Mouse (Mus musculus) embryo, embryonic 9.5 days (tissue): ENCODE data around the gene Slc22a23.
A peak's percentile ranks its signal among the peaks of the same experiment; 100 is the strongest.

Source experiments
- DNase-seq: peaks from one replicate; pipeline ENCODE4 v3.0.0-alpha.2; 2017; ENCODE audit errors: extremely low spot score

Slc22a23 gene

DNA sequence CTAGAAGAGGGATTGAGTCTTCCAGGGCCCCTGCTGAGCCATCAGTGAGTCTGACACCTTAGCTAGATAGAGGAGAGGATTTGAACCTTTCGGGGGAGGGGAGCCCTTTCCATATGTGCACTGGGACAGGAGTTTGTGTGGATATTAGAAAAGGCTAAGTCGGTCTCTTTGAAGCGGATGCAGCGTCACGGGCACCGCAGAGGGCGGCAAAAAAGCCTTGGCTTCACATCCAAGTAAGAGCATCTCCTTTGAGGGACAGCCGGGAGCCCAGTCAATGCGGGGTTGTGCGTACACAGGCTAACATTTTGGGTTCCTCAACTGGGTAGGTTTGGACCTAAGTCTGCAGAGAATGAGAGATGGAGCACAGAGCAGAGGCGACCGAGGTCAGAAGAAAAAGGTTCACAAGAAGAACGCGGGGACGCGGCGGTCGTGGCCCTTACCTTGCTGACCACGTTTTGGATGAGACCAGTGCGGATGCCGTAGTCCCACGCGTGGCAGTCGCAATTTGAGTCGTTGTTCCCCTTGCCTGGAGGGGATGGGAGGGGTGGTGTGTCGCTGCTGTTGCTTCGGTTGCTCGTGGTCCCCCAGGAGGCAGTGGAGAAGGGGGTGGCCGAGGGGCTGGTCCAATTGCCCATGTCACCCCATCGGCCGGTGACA is 1.1 kb downstream of the Slc22a23 start:
- peak; percentile 55 for DNase-seq

- no peak for DNase-seq
Measured at GRCm38 (mm10) chr13:34342286-34342890, 2.6 kb downstream of the Slc22a23 start.

GRCm38 (mm10) chr13:34336895-34337294 is 8.1 kb downstream of the Slc22a23 start:
- DNase-seq = no peak

- no peak for DNase-seq
Measured at GRCm38 (mm10) chr13:34334847-34335246, 10.1 kb downstream of the Slc22a23 start.

DNA sequence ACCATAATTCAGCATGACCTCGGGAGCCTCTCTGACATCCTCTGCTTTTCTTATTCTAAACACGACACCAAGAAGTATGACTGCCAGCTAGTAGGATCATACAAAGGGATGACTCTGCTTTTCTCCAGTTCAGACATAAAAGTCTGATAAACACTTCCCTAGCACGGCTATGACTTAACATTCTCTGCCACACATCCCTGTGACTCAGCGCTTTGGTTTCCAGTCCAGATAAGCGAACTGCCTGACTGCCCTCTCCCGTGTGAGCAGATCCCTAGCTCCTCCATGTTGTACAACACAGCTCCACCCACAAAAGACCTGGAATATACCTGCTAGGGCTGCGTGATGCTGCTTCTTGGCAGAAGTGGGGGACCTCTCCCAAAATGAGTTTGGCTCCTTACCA is 12.2 kb downstream of the Slc22a23 start:
- DNase-seq = no peak

DNA sequence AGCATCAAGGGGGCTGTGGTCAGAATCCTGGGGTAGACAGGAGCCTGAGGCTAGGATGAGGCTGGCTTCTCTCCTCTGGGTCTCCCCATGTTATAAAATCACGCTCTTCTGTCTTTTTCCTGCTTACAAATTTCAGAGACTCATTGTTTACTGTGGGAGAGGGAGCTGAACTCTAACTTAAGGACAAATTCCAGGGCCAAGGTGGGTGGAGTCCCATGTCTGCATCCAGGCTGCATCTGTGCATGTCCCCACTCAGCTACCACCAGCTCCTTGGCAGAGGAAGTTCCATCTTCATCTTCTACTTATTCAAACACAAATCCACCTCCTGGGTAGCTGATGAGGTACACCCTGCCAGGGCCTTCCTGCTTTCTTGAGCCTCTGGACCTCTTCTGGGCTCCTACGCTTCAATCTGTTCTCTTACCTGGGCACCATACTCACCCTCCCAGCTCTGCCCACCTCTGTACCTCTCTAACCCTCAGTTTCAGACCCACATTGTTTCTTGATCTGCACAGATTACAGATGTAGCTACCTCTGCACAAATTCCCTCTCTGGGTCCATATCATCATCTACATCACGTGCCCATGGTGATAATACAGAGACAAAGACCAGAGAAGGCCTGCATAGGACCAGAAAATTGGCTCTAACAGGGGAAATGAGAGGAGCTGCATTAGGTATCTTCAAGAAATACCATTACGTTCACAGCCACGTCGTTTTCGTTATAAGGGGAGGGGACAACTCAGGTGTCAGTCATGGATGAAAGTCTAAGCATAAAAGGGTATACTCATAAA is 13.4 kb downstream of the Slc22a23 start:
- DNase-seq = no peak

GRCm38 (mm10) chr13:34329589-34329988 is 15.4 kb downstream of the Slc22a23 start:
- no peak for DNase-seq

DNA sequence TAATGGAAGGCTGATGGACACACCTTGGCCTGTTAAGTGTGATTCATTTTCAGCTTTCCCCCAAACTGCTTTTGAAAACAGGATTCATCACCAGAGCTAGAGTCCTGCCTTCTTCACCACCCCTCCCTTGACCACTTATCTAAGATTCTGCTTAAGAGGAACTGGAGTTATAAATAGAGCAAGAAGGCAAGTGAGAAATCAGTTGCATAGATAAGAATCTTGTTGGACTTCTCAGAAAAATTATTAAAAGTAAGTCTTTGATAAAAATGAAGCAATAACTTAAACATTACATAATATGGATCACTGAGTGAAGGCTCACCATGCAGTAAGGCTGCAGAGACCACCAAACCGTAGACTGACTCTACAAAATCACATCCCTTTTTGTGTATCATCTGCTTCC is 18.0 kb downstream of the Slc22a23 start:
- no peak for DNase-seq

GRCm38 (mm10) chr13:34323361-34323760 is 21.6 kb downstream of the Slc22a23 start:
- DNase-seq = no peak

GRCm38 (mm10) chr13:34320482-34320881 is 24.5 kb downstream of the Slc22a23 start:
- no peak for DNase-seq

DNA sequence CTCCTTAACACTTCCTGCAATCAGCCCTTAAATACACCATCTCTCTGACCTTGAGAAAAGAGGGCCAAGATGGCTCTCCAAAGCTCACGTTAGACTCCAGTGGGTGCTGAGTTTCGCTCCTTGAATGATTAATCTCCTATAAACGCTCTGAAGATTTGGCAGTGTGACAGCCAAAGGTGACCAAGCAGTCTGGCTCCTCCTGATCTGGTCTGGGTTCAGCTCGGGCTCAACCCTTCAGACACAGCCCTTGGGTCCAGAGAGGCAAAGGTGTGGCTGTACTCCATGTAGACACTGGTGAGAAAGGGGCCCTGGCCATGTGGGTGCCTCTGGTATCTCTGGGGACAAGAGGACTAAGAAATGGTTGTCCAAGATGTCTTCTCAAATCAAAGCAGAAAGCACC is 27.9 kb downstream of the Slc22a23 start:
- DNase-seq = no peak

DNA sequence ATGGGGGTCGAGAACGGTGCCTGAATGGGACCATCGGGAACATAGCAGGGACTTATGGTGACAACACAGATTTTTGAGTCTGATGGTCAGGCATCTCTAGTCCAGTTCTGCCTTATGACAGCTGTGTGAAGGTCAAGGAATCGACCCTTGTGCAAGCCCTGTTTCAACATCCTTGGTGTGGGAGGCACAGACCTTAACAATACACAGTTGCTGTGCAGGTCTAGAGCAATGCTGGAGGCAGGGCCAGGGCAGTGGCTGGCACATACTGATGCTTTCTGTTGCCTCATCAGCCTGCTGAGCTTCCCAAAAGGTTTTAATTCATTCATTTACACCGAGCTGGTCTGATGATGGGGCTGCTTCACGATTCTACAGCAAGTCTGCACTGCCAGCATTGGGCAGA is 28.5 kb downstream of the Slc22a23 start:
- no peak for DNase-seq

GRCm38 (mm10) chr13:34313033-34313491 is 31.9 kb downstream of the Slc22a23 start:
- DNase-seq = no peak

GRCm38 (mm10) chr13:34312346-34313002 is 32.5 kb downstream of the Slc22a23 start:
- no peak for DNase-seq

DNA sequence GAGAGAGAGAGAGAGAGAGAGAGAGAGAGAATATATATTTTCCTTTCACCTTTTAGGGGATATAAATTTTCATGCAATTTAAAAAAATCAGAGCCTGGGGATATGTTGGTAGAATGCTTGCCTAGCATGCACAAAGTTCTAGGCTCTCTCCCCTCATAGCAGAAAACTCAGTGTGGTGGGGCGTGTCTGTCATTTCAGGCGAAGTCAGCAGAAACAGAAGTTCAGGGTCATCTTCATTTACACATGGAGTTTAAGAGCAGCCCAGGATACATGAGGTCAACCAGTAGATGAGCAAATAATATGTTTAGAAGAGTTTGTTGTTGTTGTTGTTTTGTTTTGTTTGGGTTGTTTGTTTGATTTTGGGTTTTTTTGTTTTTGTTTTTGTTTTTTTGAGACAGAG is 33.4 kb downstream of the Slc22a23 start:
- no peak for DNase-seq

GRCm38 (mm10) chr13:34308604-34308927 is 36.4 kb downstream of the Slc22a23 start:
- no peak for DNase-seq

- DNase-seq = no peak
Measured at GRCm38 (mm10) chr13:34307696-34308603, 37.0 kb downstream of the Slc22a23 start.

DNA sequence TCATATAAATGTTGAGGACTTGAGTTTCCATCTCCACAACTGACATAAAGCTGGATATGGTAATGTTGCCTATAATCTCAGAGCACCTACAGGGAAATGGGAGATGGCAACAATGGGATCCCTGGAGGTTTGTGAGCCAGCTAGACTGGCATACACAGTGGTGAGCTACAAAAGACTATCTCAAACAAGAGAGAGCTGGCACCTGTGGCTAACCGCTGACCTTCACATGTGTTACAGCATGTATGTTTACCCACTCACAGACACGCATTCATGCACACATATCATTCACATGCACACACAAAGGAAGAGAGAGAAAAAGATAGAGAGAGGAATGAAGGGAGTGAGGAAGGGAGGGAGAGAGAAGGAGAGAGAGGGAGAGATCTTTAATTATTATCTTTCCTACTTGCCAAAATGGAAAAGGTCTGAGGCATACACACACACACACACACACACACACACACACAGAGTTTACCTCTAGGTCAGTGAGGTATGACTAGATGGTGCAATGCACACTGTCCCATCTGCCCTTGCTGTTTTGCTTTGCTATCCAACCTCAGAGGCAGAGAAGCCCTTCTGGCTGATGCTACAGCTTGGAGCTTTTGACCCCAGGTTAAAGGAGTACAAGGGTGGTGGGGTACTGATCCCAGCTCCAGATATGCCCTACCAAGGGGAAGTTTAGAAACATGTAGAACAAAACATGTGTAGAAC is 38.9 kb downstream of the Slc22a23 start:
- no peak for DNase-seq

- no peak for DNase-seq
Measured at GRCm38 (mm10) chr13:34304896-34305295, 40.1 kb downstream of the Slc22a23 start.

DNA sequence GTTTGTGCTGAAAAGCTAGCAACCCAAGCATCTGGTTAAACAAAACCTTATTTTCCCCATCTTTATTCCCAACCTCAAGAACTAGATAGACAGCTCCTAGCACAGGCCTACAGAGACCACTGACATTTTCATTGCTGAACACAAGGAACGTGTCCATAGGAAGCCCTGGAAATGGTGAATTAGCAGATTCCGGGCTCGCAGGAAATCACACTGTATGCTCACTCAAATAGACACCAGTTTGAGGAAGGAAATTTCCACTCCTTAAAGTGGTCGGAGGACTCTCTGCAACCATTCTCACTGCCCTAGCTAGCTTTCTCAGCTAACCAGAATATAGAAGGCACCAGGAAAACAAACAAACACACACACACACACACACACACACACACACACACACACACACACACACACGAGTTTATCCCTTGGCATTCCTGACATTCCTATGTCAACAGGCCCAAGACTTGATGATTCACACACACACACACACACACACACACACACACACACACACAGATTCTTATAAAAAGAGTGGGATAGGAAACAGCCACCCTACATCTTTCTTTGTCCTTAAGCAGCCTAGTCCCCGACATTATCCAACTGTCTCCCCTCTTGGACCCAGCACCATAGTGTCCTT is 41.5 kb downstream of the Slc22a23 start:
- no peak for DNase-seq
